Mouse (Mus musculus) CH12.LX (cell line): ENCODE data around the gene Phf7. TPM values are rescaled to one million over a fixed set of nuclear protein-coding genes. Genes with fewer than 3 reads are reported as not detected.

ENCODE experiments used
- DNase-seq: peaks from one replicate; pipeline ENCODE4 v3.0.0-alpha.2; 2013; ENCODE audit errors: extremely low read depth
- H3K27ac ChIP-seq: 2 replicates; pipeline ENCODE4 v1.5.1; 2012; ENCODE audit warnings: low read depth, mild to moderate bottlenecking, control low read depth, moderate library complexity; ENCODE audit not compliant: insufficient read depth
- H3K27me3 ChIP-seq: replicated peaks from 2 replicates; pipeline ENCODE3; 2012; ENCODE audit warnings: inconsistent platforms
- H3K36me3 ChIP-seq, 2 experiments: replicated peaks in 1 of 2; 2 replicates each; pipeline versions ENCODE3 to v1.6.1; 2012; ENCODE audit warnings: inconsistent platforms in 1 of 2, low read length in 1 of 2, mild to moderate bottlenecking in 1 of 2, mixed read lengths in 1 of 2, moderate library complexity in 1 of 2; ENCODE audit not compliant: control insufficient read depth in 1 of 2, insufficient read depth in 1 of 2
- H3K4me1 ChIP-seq, 2 experiments: 2 replicates each; pipeline ENCODE4 v1.6.1; 2012; ENCODE audit warnings: inconsistent platforms in 1 of 2, moderate library complexity in 1 of 2; ENCODE audit not compliant: insufficient read depth in 2 of 2, control insufficient read depth in 1 of 2
- H3K4me2 ChIP-seq: 2 replicates; pipeline ENCODE4 v1.6.1; 2012; ENCODE audit warnings: low read depth, mild to moderate bottlenecking, control low read depth; ENCODE audit not compliant: poor library complexity, insufficient read depth, severe bottlenecking
- H3K4me3 ChIP-seq, 3 experiments: fragments of 150-350 bp in 1 of 3; sonication (generic) in 1 of 3; replicated peaks in 1 of 3; 2 replicates each; pipeline versions ENCODE3 to v1.5.1; 2011 to 2012; ENCODE audit warnings: low read depth in 2 of 3, low read length in 2 of 3, mild to moderate bottlenecking in 2 of 3, moderate library complexity in 2 of 3, control low read depth in 1 of 3, improper control_type of control experiment in 1 of 3, inconsistent platforms in 1 of 3, mixed read lengths in 1 of 3; ENCODE audit not compliant: poor library complexity in 1 of 3
- H3K79me2 ChIP-seq: replicated peaks from 2 replicates; pipeline ENCODE4 v1.6.1; 2012; ENCODE audit warnings: mild to moderate bottlenecking, moderate library complexity; ENCODE audit not compliant: control insufficient read depth, poor library complexity, insufficient read depth, severe bottlenecking; ENCODE audit errors: extremely low read depth
- H3K9ac ChIP-seq: 2 replicates; pipeline ENCODE4 v1.6.1; 2012; ENCODE audit warnings: low read depth, mild to moderate bottlenecking, control low read depth, moderate library complexity; ENCODE audit not compliant: insufficient read depth
- H3K9me3 ChIP-seq: replicated peaks from 2 replicates; pipeline ENCODE3; 2012; ENCODE audit warnings: low read length, inconsistent platforms, mixed read lengths
- BHLHE40 ChIP-seq: IDR thresholded peaks from 2 replicates; pipeline ENCODE4 v1.6.1; 2011; ENCODE audit warnings: mild to moderate bottlenecking, low read depth, low read length, improper control_type of control experiment
- CHD2 ChIP-seq: IDR thresholded peaks from 2 replicates; pipeline ENCODE4 v1.6.1; 2011; ENCODE audit warnings: low read length, improper control_type of control experiment
- E2F4 ChIP-seq: IDR thresholded peaks from 2 replicates; pipeline ENCODE4 v1.6.1; 2011; ENCODE audit warnings: low read depth, low read length, improper control_type of control experiment; ENCODE audit not compliant: insufficient replicate concordance
- ELF1 ChIP-seq: IDR thresholded peaks from 2 replicates; pipeline ENCODE4 v1.6.1; 2014; ENCODE audit warnings: low read depth, mild to moderate bottlenecking, inconsistent platforms, low read length, improper control_type of control experiment
- EP300 ChIP-seq: IDR thresholded peaks from 2 replicates; pipeline ENCODE4 v1.6.1; 2011; ENCODE audit warnings: low read length, improper control_type of control experiment
- ETS1 ChIP-seq: conservative IDR thresholded peaks from 2 replicates; pipeline ENCODE4 v1.6.1; 2012; ENCODE audit warnings: low read depth, mild to moderate bottlenecking, inconsistent platforms, low read length, improper control_type of control experiment, moderate library complexity
- GABPA ChIP-seq: IDR thresholded peaks from 2 replicates; pipeline ENCODE4 v1.6.1; 2012; ENCODE audit warnings: low read depth, low read length, improper control_type of control experiment, inconsistent platforms; ENCODE audit not compliant: insufficient replicate concordance
- HCFC1 ChIP-seq: IDR thresholded peaks from 2 replicates; pipeline ENCODE4 v1.6.1; 2012; ENCODE audit warnings: low read depth, mild to moderate bottlenecking, inconsistent platforms, low read length, improper control_type of control experiment
- IRF4 ChIP-seq: IDR thresholded peaks from 2 replicates; pipeline ENCODE4 v1.6.1; 2014; ENCODE audit warnings: low read depth, mild to moderate bottlenecking, inconsistent platforms, low read length, improper control_type of control experiment
- JUN ChIP-seq: IDR thresholded peaks from 2 replicates; pipeline ENCODE4 v1.6.1; 2011; ENCODE audit warnings: low read depth, mild to moderate bottlenecking, low read length, improper control_type of control experiment, moderate library complexity; ENCODE audit not compliant: insufficient read depth
- JUND ChIP-seq: conservative IDR thresholded peaks from 2 replicates; pipeline ENCODE4 v1.6.1; 2011; ENCODE audit warnings: low read depth, low read length, improper control_type of control experiment
- KAT2A ChIP-seq: IDR thresholded peaks from 2 replicates; pipeline ENCODE4 v1.6.1; 2012; ENCODE audit warnings: low read length, improper control_type of control experiment, inconsistent platforms; ENCODE audit not compliant: insufficient replicate concordance
- MEF2A ChIP-seq: IDR thresholded peaks from 2 replicates; pipeline ENCODE4 v1.6.1; 2014; ENCODE audit warnings: low read depth, mild to moderate bottlenecking, inconsistent platforms, low read length, improper control_type of control experiment, borderline replicate concordance
- MXI1 ChIP-seq: IDR thresholded peaks from 2 replicates; pipeline ENCODE4 v1.6.1; 2011; ENCODE audit warnings: mild to moderate bottlenecking, low read depth, low read length, improper control_type of control experiment
- MYC ChIP-seq: IDR thresholded peaks from 2 replicates; pipeline ENCODE4 v1.6.1; 2011; ENCODE audit warnings: low read depth, mild to moderate bottlenecking, improper control_type of control experiment, low read length
- NELFE ChIP-seq: IDR thresholded peaks from 2 replicates; pipeline ENCODE4 v1.6.1; 2011; ENCODE audit warnings: low read depth, low read length, improper control_type of control experiment
- POLR2A ChIP-seq: IDR thresholded peaks from 2 replicates; pipeline ENCODE4 v1.6.1; 2011; ENCODE audit warnings: low read depth, mild to moderate bottlenecking, improper control_type of control experiment, low read length
- POLR2AphosphoS2 ChIP-seq: IDR thresholded peaks from 2 replicates; pipeline ENCODE4 v1.6.1; 2011; ENCODE audit warnings: low read depth, low read length, improper control_type of control experiment
- RAD21 ChIP-seq: IDR thresholded peaks from 2 replicates; pipeline ENCODE4 v1.6.1; 2011; ENCODE audit warnings: low read depth, mild to moderate bottlenecking, low read length, improper control_type of control experiment, moderate library complexity
- RCOR1 ChIP-seq: conservative IDR thresholded peaks from 2 replicates; pipeline ENCODE4 v1.6.1; 2012; ENCODE audit warnings: low read depth, mild to moderate bottlenecking, inconsistent platforms, low read length, improper control_type of control experiment
- SIN3A ChIP-seq: IDR thresholded peaks from 2 replicates; pipeline ENCODE4 v1.6.1; 2012; ENCODE audit warnings: low read length, improper control_type of control experiment, inconsistent platforms
- SMC3 ChIP-seq: IDR thresholded peaks from 2 replicates; pipeline ENCODE4 v1.6.1; 2011; ENCODE audit warnings: low read depth, low read length, improper control_type of control experiment
- TBP ChIP-seq: conservative IDR thresholded peaks from 2 replicates; pipeline ENCODE4 v1.6.1; 2011; ENCODE audit warnings: low read depth, low read length, improper control_type of control experiment
- TCF12 ChIP-seq: IDR thresholded peaks from 2 replicates; pipeline ENCODE4 v1.6.1; 2014; ENCODE audit warnings: low read depth, mild to moderate bottlenecking, inconsistent platforms, low read length, improper control_type of control experiment
- UBTF ChIP-seq: IDR thresholded peaks from 2 replicates; pipeline ENCODE4 v1.6.1; 2012; ENCODE audit warnings: low read depth, mild to moderate bottlenecking, inconsistent platforms, low read length, improper control_type of control experiment, moderate library complexity
- USF1 ChIP-seq: IDR thresholded peaks from 2 replicates; pipeline ENCODE4 v1.6.1; 2014; ENCODE audit warnings: low read depth, mild to moderate bottlenecking, inconsistent platforms, low read length, improper control_type of control experiment
- USF2 ChIP-seq: conservative IDR thresholded peaks from 2 replicates; pipeline ENCODE4 v1.6.1; 2011; ENCODE audit warnings: low read depth, low read length, improper control_type of control experiment
- ZMIZ1 ChIP-seq: IDR thresholded peaks from 2 replicates; pipeline ENCODE4 v1.6.1; 2012; ENCODE audit warnings: low read depth, mild to moderate bottlenecking, inconsistent platforms, low read length, improper control_type of control experiment
- ZNF384 ChIP-seq: IDR thresholded peaks from 2 replicates; pipeline ENCODE4 v1.6.1; 2012; ENCODE audit warnings: low read depth, low read length, improper control_type of control experiment, inconsistent platforms
- dilution Hi-C: fragments of 300-500 bp; cut with MboI; formaldehyde crosslinking; loops from 2 replicates; pipeline ENCODE4 v1.14.3; 2020; ENCODE audit warnings: low sequenced_read_pairs; ENCODE audit not compliant: extremely low pct_unique_long_range_greater_than_20kb, extremely low pct_ligation_motif_present
- in situ Hi-C: fragments of 300-500 bp; cut with MboI; formaldehyde crosslinking; loops from 3 replicates; pipeline ENCODE4 v1.14.3; 2019; ENCODE audit warnings: low sequenced_read_pairs, low pct_ligation_motif_present, low pct_unique_long_range_greater_than_20kb, mixed read lengths
- polyA plus RNA-seq: library from polyadenylated mRNA; unstranded; fragments of >175 nt; gene quantifications from 2 replicates; pipeline ENCODE4 v1.2.1, GENCODE M21; 2012; ENCODE audit warnings: low read depth; ENCODE audit not compliant: insufficient read length
- total RNA-seq, 2 experiments: library from RNA; depleted of rRNA; stranded (reverse); fragments of 300-350 nt in 1 of 2; fragments of >200 nt in 1 of 2; gene quantifications; 2 replicates each; pipeline ENCODE4 v1.2.3; 2012 to 2014

Phf7 gene
- total and polyA plus RNA-seq, 3 experiments, result 10.0 to 13.9 (median 13.5) TPM

DNA sequence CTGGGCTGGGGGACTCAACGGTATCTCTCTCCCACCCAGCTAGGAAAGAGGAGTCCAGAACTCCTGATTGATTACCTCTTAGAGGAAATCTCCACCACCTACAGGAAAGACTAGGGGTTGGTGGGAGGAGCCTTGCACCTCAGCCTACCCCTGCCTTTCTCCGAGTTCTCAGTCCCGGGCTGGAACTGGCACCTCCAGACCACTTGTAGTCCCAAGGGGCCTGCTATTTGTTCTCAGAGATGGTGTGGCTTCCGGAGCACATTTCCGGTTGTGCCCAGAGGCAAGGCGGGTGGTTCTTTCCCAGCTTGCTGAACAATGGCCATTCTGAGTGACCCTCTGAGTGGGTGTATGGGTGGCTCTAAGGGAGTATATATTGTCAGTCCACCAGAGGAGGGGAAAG is 22.9 kb downstream of the Phf7 start:
- no peak overlapping the region for H3K27ac ChIP-seq
- peaks cover 0 to 7% of the 10 kb centered on the region in 2 experiments for H3K36me3 ChIP-seq
- peak; percentile 53 for TF ChIP-seq ELF1
- no peak for TF ChIP-seq ZNF384
- TF ChIP-seq EP300, result peak; percentile 60
- TF ChIP-seq GABPA, result no peak
- TF ChIP-seq SIN3A, result no peak
- no peak for TF ChIP-seq ZMIZ1
- TF ChIP-seq USF1, result no peak
- TF ChIP-seq USF2, result no peak
- no peak for TF ChIP-seq MXI1
- TF ChIP-seq TCF12, result peak; percentile 75
- TF ChIP-seq HCFC1, result no peak
- peak; percentile 53; the same call in 1 of the 2 replicates for TF ChIP-seq BHLHE40
- TF ChIP-seq JUND, result no peak
- no peak for TF ChIP-seq TBP
- TF ChIP-seq MYC, result no peak
- TF ChIP-seq MEF2A, result peak; percentile 56; the same call in 1 of the 2 replicates
- TF ChIP-seq JUN, result no peak
- peak; percentile 61; the same call in 1 of the 2 replicates for TF ChIP-seq IRF4
- no peak for TF ChIP-seq E2F4
- peak; percentile 37; the same call in 1 of the 2 replicates for TF ChIP-seq POLR2A
- TF ChIP-seq POLR2AphosphoS2, result no peak
- 0 out of 2 replicates have a peak, but pooled peaks have one; percentile 49 for TF ChIP-seq RCOR1
- no peak for TF ChIP-seq SMC3
- TF ChIP-seq CHD2, result peak; percentile 27; the same call in 1 of the 2 replicates
- TF ChIP-seq UBTF, result no peak
- TF ChIP-seq RAD21, result no peak
- TF ChIP-seq NELFE, result no peak
- TF ChIP-seq ETS1, result peak; percentile 53
- 0 out of 2 replicates have a peak, but pooled peaks have one; percentile 40 for TF ChIP-seq KAT2A
- TF ChIP-seq, all 38 proteins: peak for 11
- H3K9me3 ChIP-seq, result no peaks in the 10 kb centered on the region
- dilution Hi-C loops, result no loop called here
- DNase-seq, result peak; percentile 41
- peak overlapping the region; percentile 7; the same call in 1 of the 2 replicates for H3K9ac ChIP-seq
- peak overlapping the region; percentile 38 for H3K4me2 ChIP-seq
- in situ Hi-C loops, result no loop called here
- peaks cover 14% of the 10 kb centered on the region for H3K27me3 ChIP-seq
- H3K79me2 ChIP-seq, result no peaks in the 10 kb centered on the region
- peaks cover 15 to 29% of the 10 kb centered on the region in 2 experiments for H3K4me1 ChIP-seq
- no peak overlapping the region for H3K4me3 ChIP-seq
